Mouse (Mus musculus) kidney, embryonic 15.5 days (tissue): ENCODE measurements around the gene Tmem184a. TPM values are rescaled to one million over a fixed set of nuclear protein-coding genes. Genes with fewer than 3 reads are reported as not detected.
A peak's percentile ranks its signal among the peaks of the same experiment; 100 is the strongest.

ENCODE experiments used
- ATAC-seq: fragments of 200-750 bp; cut with Nextera tagmentation; replicated peaks from 2 replicates; pipeline ENCODE4 v1.8.0; 2017; ENCODE audit warnings: moderate TSS enrichment; ENCODE audit not compliant: low FRiP score
- H3K27ac ChIP-seq: fragments of 300-500 bp; sonication (generic); 2 replicates; pipeline ENCODE4 v1.5.1; 2015; ENCODE audit warnings: mild to moderate bottlenecking, inconsistent platforms
- H3K27me3 ChIP-seq: fragments of 300-500 bp; sonication (generic); 2 replicates; pipeline ENCODE4 v1.6.1; 2015; ENCODE audit warnings: inconsistent platforms
- H3K36me3 ChIP-seq: fragments of 300-500 bp; sonication (generic); 2 replicates; pipeline ENCODE4 v1.6.1; 2015; ENCODE audit warnings: inconsistent platforms
- H3K4me1 ChIP-seq: fragments of 300-500 bp; sonication (generic); 2 replicates; pipeline ENCODE4 v1.6.1; 2015; ENCODE audit warnings: inconsistent platforms
- H3K4me2 ChIP-seq: fragments of 300-500 bp; sonication (generic); 2 replicates; pipeline ENCODE4 v1.6.1; 2015; ENCODE audit warnings: moderate library complexity, mild to moderate bottlenecking, inconsistent platforms
- H3K4me3 ChIP-seq: fragments of 300-500 bp; sonication (generic); replicated peaks from 2 replicates; pipeline ENCODE4 v1.5.1; 2015; ENCODE audit warnings: mild to moderate bottlenecking, inconsistent platforms
- H3K9ac ChIP-seq: fragments of 300-500 bp; sonication (generic); 2 replicates; pipeline ENCODE4 v1.6.1; 2015; ENCODE audit warnings: mild to moderate bottlenecking, inconsistent platforms
- H3K9me3 ChIP-seq: fragments of 300-500 bp; sonication (generic); replicated peaks from 2 replicates; pipeline ENCODE4 v1.6.1; 2016; ENCODE audit warnings: inconsistent platforms
- WGBS: fragments of 180-500 bp; shearing (Covaris S2); methylation state at CpG from one replicate; pipeline ENCODE4 v1.1.7; 2015; ENCODE audit warnings: mixed read lengths; 5-methylcytosine and 5-hydroxymethylcytosine counted together
- polyA plus RNA-seq: library from polyadenylated mRNA; unstranded; fragments of >200 nt; fragmentation: Nextera tagmentation; extraction: Ambion mirVana; gene quantifications from 2 replicates; pipeline ENCODE4 v1.2.1, GENCODE M21; 2015

Tmem184a gene
- polyA plus RNA-seq, 1 experiment from 2014 or later, result 5.8 TPM

- Histone ChIP-seq H3K9ac (peak within 1 kb of the TSS; percentile 72), H3K4me2 (peak within 1 kb of the TSS; percentile 100), H3K36me3 (no peaks in the 10 kb centered on the region), H3K27me3 (no peaks in the 10 kb centered on the region), H3K9me3 (no peaks in the 10 kb centered on the region), H3K4me1 (peaks cover 47% of the 10 kb centered on the region), H3K4me3 (peak within 1 kb of the TSS; percentile 86), H3K27ac (peak within 1 kb of the TSS; percentile 82)
- peak; percentile 90 for ATAC-seq
- under 1% methylated on average over 92 of the region's 92 CpGs for WGBS
These were observed 28.2 kb downstream of the Tmem184a start, which contains the start of gene Mafk for GRCm38 (mm10) chr5:139791227-139792158. Gene Mafk (plus strand): TSS chr5:139791513.

GRCm38 (mm10) chr5:139789466-139789865 lies 30.3 kb downstream of the Tmem184a start:
- H3K9me3 ChIP-seq, result no peaks in the 10 kb centered on the region
- H3K36me3 ChIP-seq, result no peaks in the 10 kb centered on the region
- no peak overlapping the region for H3K4me2 ChIP-seq
- H3K9ac ChIP-seq, result no peak overlapping the region
- H3K27ac ChIP-seq, result no peak overlapping the region
- 54% methylated on average over 4 of the region's 4 CpGs for WGBS
- peaks cover 32% of the 10 kb centered on the region for H3K4me1 ChIP-seq
- ATAC-seq, result no peak
- H3K27me3 ChIP-seq, result no peaks in the 10 kb centered on the region
- H3K4me3 ChIP-seq, result no peak overlapping the region

- 52% methylated on average over 8 of the region's 8 CpGs for WGBS
These were observed 38.3 kb downstream of the Tmem184a start for GRCm38 (mm10) chr5:139781406-139781805.

GRCm38 (mm10) chr5:139776966-139777365 lies 42.8 kb downstream of the Tmem184a start:
- Histone ChIP-seq H3K36me3 (peaks cover 22% of the 10 kb centered on the region), H3K4me1 (peaks cover 14% of the 10 kb centered on the region), H3K27ac (no peak overlapping the region), H3K27me3 (no peaks in the 10 kb centered on the region), H3K9ac (no peak overlapping the region), H3K9me3 (no peaks in the 10 kb centered on the region), H3K4me3 (no peak overlapping the region), H3K4me2 (no peak overlapping the region)
- 85% methylated on average over 5 of the region's 5 CpGs for WGBS
- ATAC-seq, result no peak

More at GRCm38 (mm10) chr5:139781406-139781805, 38.3 kb downstream of the Tmem184a start:
- H3K4me1 ChIP-seq, result no peaks in the 10 kb centered on the region
- H3K4me3 ChIP-seq, result no peak overlapping the region
- H3K27me3 ChIP-seq, result no peaks in the 10 kb centered on the region
- no peaks in the 10 kb centered on the region for H3K36me3 ChIP-seq
- no peak overlapping the region for H3K4me2 ChIP-seq
- no peaks in the 10 kb centered on the region for H3K9me3 ChIP-seq
- ATAC-seq, result no peak
- no peak overlapping the region for H3K9ac ChIP-seq
- no peak overlapping the region for H3K27ac ChIP-seq

GRCm38 (mm10) chr5:139775216-139775926 lies 44.3 kb downstream of the Tmem184a start, which contains the start of gene Ints1:
Gene Ints1 (minus strand): TSS chr5:139775674.
- H3K9ac ChIP-seq, result peak within 1 kb of the TSS; percentile 88
- peak within 1 kb of the TSS; percentile 100 for H3K4me3 ChIP-seq
- H3K36me3 ChIP-seq, result peaks cover 38% of the 10 kb centered on the region
- no peaks in the 10 kb centered on the region for H3K27me3 ChIP-seq
- peak; percentile 92 for ATAC-seq
- H3K4me2 ChIP-seq, result peak within 1 kb of the TSS; percentile 89
- under 1% methylated on average over 55 of the region's 55 CpGs for WGBS
- no peaks in the 10 kb centered on the region for H3K9me3 ChIP-seq
- peak within 1 kb of the TSS; percentile 34; the same call in 1 of the 2 replicates for H3K27ac ChIP-seq
- peaks cover 14% of the 10 kb centered on the region for H3K4me1 ChIP-seq

GRCm38 (mm10) chr5:139768216-139768615 lies 51.5 kb downstream of the Tmem184a start:
- Histone ChIP-seq H3K27ac (no peak overlapping the region), H3K4me2 (no peak overlapping the region), H3K4me3 (no peak overlapping the region), H3K9me3 (no peaks in the 10 kb centered on the region), H3K36me3 (peaks cover 100% of the 10 kb centered on the region), H3K9ac (no peak overlapping the region), H3K27me3 (no peaks in the 10 kb centered on the region), H3K4me1 (no peaks in the 10 kb centered on the region)
- 97% methylated on average over 8 of the region's 8 CpGs for WGBS
- ATAC-seq, result no peak

GRCm38 (mm10) chr5:139764296-139764695 lies 55.4 kb downstream of the Tmem184a start:
- Histone ChIP-seq H3K9me3 (no peaks in the 10 kb centered on the region), H3K4me2 (no peak overlapping the region), H3K27ac (no peak overlapping the region), H3K4me1 (no peaks in the 10 kb centered on the region), H3K4me3 (no peak overlapping the region), H3K9ac (no peak overlapping the region), H3K27me3 (no peaks in the 10 kb centered on the region), H3K36me3 (peaks cover 100% of the 10 kb centered on the region)
- ATAC-seq, result no peak
- WGBS, result 72% methylated on average over 11 of the region's 11 CpGs

GRCm38 (mm10) chr5:139758096-139758495 lies 61.6 kb downstream of the Tmem184a start:
- H3K9me3 ChIP-seq, result no peaks in the 10 kb centered on the region
- WGBS, result 88% methylated on average over 16 of the region's 16 CpGs
- no peak for ATAC-seq
- no peak overlapping the region for H3K27ac ChIP-seq
- peaks cover 98% of the 10 kb centered on the region for H3K36me3 ChIP-seq
- no peak overlapping the region for H3K9ac ChIP-seq
- no peaks in the 10 kb centered on the region for H3K4me1 ChIP-seq
- no peaks in the 10 kb centered on the region for H3K27me3 ChIP-seq
- H3K4me3 ChIP-seq, result no peak overlapping the region
- H3K4me2 ChIP-seq, result no peak overlapping the region

- Histone ChIP-seq H3K9me3 (no peaks in the 10 kb centered on the region), H3K4me2 (no peak overlapping the region), H3K36me3 (peaks cover 97% of the 10 kb centered on the region), H3K9ac (no peak overlapping the region), H3K27ac (no peak overlapping the region), H3K4me3 (no peak overlapping the region), H3K27me3 (no peaks in the 10 kb centered on the region), H3K4me1 (no peaks in the 10 kb centered on the region)
- 91% methylated on average over 2 of the region's 2 CpGs for WGBS
- ATAC-seq, result no peak
These were observed 63.1 kb downstream of the Tmem184a start for GRCm38 (mm10) chr5:139756586-139756985.

- no peak overlapping the region for H3K9ac ChIP-seq
- no peaks in the 10 kb centered on the region for H3K27me3 ChIP-seq
- H3K4me1 ChIP-seq, result no peaks in the 10 kb centered on the region
- H3K4me3 ChIP-seq, result no peak overlapping the region
- H3K36me3 ChIP-seq, result peaks cover 97% of the 10 kb centered on the region
- no peaks in the 10 kb centered on the region for H3K9me3 ChIP-seq
- no peak for ATAC-seq
- H3K4me2 ChIP-seq, result no peak overlapping the region
- WGBS, result 89% methylated on average over 12 of the region's 12 CpGs
- H3K27ac ChIP-seq, result no peak overlapping the region
These were observed 63.6 kb downstream of the Tmem184a start for GRCm38 (mm10) chr5:139756135-139756534.

GRCm38 (mm10) chr5:139754753-139755152 lies 65.0 kb downstream of the Tmem184a start:
- no peaks in the 10 kb centered on the region for H3K4me1 ChIP-seq
- no peaks in the 10 kb centered on the region for H3K9me3 ChIP-seq
- H3K4me3 ChIP-seq, result no peak overlapping the region
- H3K27ac ChIP-seq, result no peak overlapping the region
- H3K27me3 ChIP-seq, result no peaks in the 10 kb centered on the region
- peaks cover 94% of the 10 kb centered on the region for H3K36me3 ChIP-seq
- H3K4me2 ChIP-seq, result no peak overlapping the region
- no peak for ATAC-seq
- WGBS, result 29% methylated on average over 12 of the region's 12 CpGs
- no peak overlapping the region for H3K9ac ChIP-seq
